Mouse (Mus musculus): ENCODE measurements around the gene Opcml. TPM values are rescaled to one million over a fixed set of nuclear protein-coding genes. Genes with fewer than 3 reads are reported as not detected.

Gene Opcml
- total and polyA plus RNA-seq, 2 experiments, result under 0.01 TPM; not detected in 1

- 81% methylated on average over 12 of the region's 12 CpGs for WGBS
Measured at GRCm38 (mm10) chr9:28139957-28140597, 349.5 kb downstream of the Opcml start.

GRCm38 (mm10) chr9:28149507-28149906, 358.9 kb downstream of the Opcml start:
- DNase-seq (ENCODE audit: extremely low read depth, low read depth, low spot score), result no peak
- TF ChIP-seq POLR2A (IDR thresholded peaks at IDR 0.05; ENCODE audit: extremely low read depth, insufficient read depth, low read length) (no peak), CTCF (IDR thresholded peaks at IDR 0.05; ENCODE audit: low read depth, low read length) (no peak)
- Histone ChIP-seq H3K79me2 (ENCODE audit: control insufficient read depth, insufficient read depth, low read length) (no peaks in the 10 kb centered on the region), H3K27ac (replicated peaks; ENCODE audit: insufficient read depth, low read depth, low read length) (no peak overlapping the region), H3K4me1 (ENCODE audit: control insufficient read depth, insufficient read depth, low read length) (no peaks in the 10 kb centered on the region), H3K36me3 (ENCODE audit: control insufficient read depth, insufficient read depth, low read length) (no peaks in the 10 kb centered on the region), H3K27me3 (ENCODE audit: control insufficient read depth, insufficient read depth, low read length) (no peaks in the 10 kb centered on the region), H3K9ac (ENCODE audit: low read depth, low read length) (no peak overlapping the region), H3K4me3 (ENCODE audit: insufficient read depth, low read depth, low read length) (no peak overlapping the region)
- 81% methylated on average over 3 of the region's 3 CpGs for WGBS

More at GRCm38 (mm10) chr9:28139957-28140597, 349.5 kb downstream of the Opcml start:
- TF ChIP-seq POLR2A (IDR thresholded peaks at IDR 0.05; ENCODE audit: extremely low read depth, insufficient read depth, low read length) (no peak), CTCF (IDR thresholded peaks at IDR 0.05; ENCODE audit: low read depth, low read length) (no peak)
- Histone ChIP-seq H3K27ac (replicated peaks; ENCODE audit: insufficient read depth, low read depth, low read length) (no peak overlapping the region), H3K4me3 (ENCODE audit: insufficient read depth, low read depth, low read length) (no peak overlapping the region), H3K4me1 (ENCODE audit: control insufficient read depth, insufficient read depth, low read length) (no peaks in the 10 kb centered on the region), H3K79me2 (ENCODE audit: control insufficient read depth, insufficient read depth, low read length) (no peaks in the 10 kb centered on the region), H3K36me3 (ENCODE audit: control insufficient read depth, insufficient read depth, low read length) (no peaks in the 10 kb centered on the region), H3K27me3 (ENCODE audit: control insufficient read depth, insufficient read depth, low read length) (no peaks in the 10 kb centered on the region), H3K9ac (ENCODE audit: low read depth, low read length) (no peak overlapping the region)
- peak; percentile 4 for DNase-seq (ENCODE audit: extremely low read depth, low read depth, low spot score)

- Histone ChIP-seq H3K9ac (ENCODE audit: low read depth, low read length) (no peak overlapping the region), H3K4me3 (ENCODE audit: insufficient read depth, low read depth, low read length) (no peak overlapping the region), H3K36me3 (ENCODE audit: control insufficient read depth, insufficient read depth, low read length) (no peaks in the 10 kb centered on the region), H3K79me2 (ENCODE audit: control insufficient read depth, insufficient read depth, low read length) (no peaks in the 10 kb centered on the region), H3K27me3 (ENCODE audit: control insufficient read depth, insufficient read depth, low read length) (no peaks in the 10 kb centered on the region), H3K27ac (replicated peaks; ENCODE audit: insufficient read depth, low read depth, low read length) (no peak overlapping the region), H3K4me1 (ENCODE audit: control insufficient read depth, insufficient read depth, low read length) (no peaks in the 10 kb centered on the region)
- no peak for TF ChIP-seq CTCF (IDR thresholded peaks at IDR 0.05; ENCODE audit: low read depth, low read length)
- TF ChIP-seq POLR2A (IDR thresholded peaks at IDR 0.05; ENCODE audit: extremely low read depth, insufficient read depth, low read length), result no peak
- 64% methylated on average over 6 of the region's 6 CpGs for WGBS
- DNase-seq (ENCODE audit: extremely low read depth, low read depth, low spot score), result no peak
Measured at GRCm38 (mm10) chr9:28153748-28154147, 363.2 kb downstream of the Opcml start.

GRCm38 (mm10) chr9:28157092-28157491, 366.5 kb downstream of the Opcml start:
- no peaks in the 10 kb centered on the region for H3K36me3 ChIP-seq (ENCODE audit: control insufficient read depth, insufficient read depth, low read length)
- H3K9ac ChIP-seq (ENCODE audit: low read depth, low read length), result no peak overlapping the region
- H3K27me3 ChIP-seq (ENCODE audit: control insufficient read depth, insufficient read depth, low read length), result no peaks in the 10 kb centered on the region
- no peak for DNase-seq (ENCODE audit: extremely low read depth, low read depth, low spot score)
- no peaks in the 10 kb centered on the region for H3K79me2 ChIP-seq (ENCODE audit: control insufficient read depth, insufficient read depth, low read length)
- no peaks in the 10 kb centered on the region for H3K4me1 ChIP-seq (ENCODE audit: control insufficient read depth, insufficient read depth, low read length)
- TF ChIP-seq CTCF (IDR thresholded peaks at IDR 0.05; ENCODE audit: low read depth, low read length), result no peak
- no peak for TF ChIP-seq POLR2A (IDR thresholded peaks at IDR 0.05; ENCODE audit: extremely low read depth, insufficient read depth, low read length)
- no peak overlapping the region for H3K4me3 ChIP-seq (ENCODE audit: insufficient read depth, low read depth, low read length)
- no peak overlapping the region for H3K27ac ChIP-seq (replicated peaks; ENCODE audit: insufficient read depth, low read depth, low read length)
- WGBS, result 64% methylated on average over 7 of the region's 7 CpGs

- WGBS, result 88% methylated on average over 1 of the region's 1 CpGs
- no peak overlapping the region for H3K9ac ChIP-seq (ENCODE audit: low read depth, low read length)
- no peaks in the 10 kb centered on the region for H3K36me3 ChIP-seq (ENCODE audit: control insufficient read depth, insufficient read depth, low read length)
- no peaks in the 10 kb centered on the region for H3K79me2 ChIP-seq (ENCODE audit: control insufficient read depth, insufficient read depth, low read length)
- no peak overlapping the region for H3K27ac ChIP-seq (replicated peaks; ENCODE audit: insufficient read depth, low read depth, low read length)
- no peak for DNase-seq (ENCODE audit: extremely low read depth, low read depth, low spot score)
- TF ChIP-seq POLR2A (IDR thresholded peaks at IDR 0.05; ENCODE audit: extremely low read depth, insufficient read depth, low read length) (no peak), CTCF (IDR thresholded peaks at IDR 0.05; ENCODE audit: low read depth, low read length) (no peak)
- no peaks in the 10 kb centered on the region for H3K27me3 ChIP-seq (ENCODE audit: control insufficient read depth, insufficient read depth, low read length)
- H3K4me3 ChIP-seq (ENCODE audit: insufficient read depth, low read depth, low read length), result no peak overlapping the region
- no peaks in the 10 kb centered on the region for H3K4me1 ChIP-seq (ENCODE audit: control insufficient read depth, insufficient read depth, low read length)
Measured at GRCm38 (mm10) chr9:28160953-28161352, 370.4 kb downstream of the Opcml start.

- TF ChIP-seq CTCF (IDR thresholded peaks at IDR 0.05; ENCODE audit: low read depth, low read length) (no peak), POLR2A (IDR thresholded peaks at IDR 0.05; ENCODE audit: extremely low read depth, insufficient read depth, low read length) (no peak)
- no peak for DNase-seq (ENCODE audit: extremely low read depth, low read depth, low spot score)
- no peaks in the 10 kb centered on the region for H3K79me2 ChIP-seq (ENCODE audit: control insufficient read depth, insufficient read depth, low read length)
- no peak overlapping the region for H3K27ac ChIP-seq (replicated peaks; ENCODE audit: insufficient read depth, low read depth, low read length)
- no peaks in the 10 kb centered on the region for H3K27me3 ChIP-seq (ENCODE audit: control insufficient read depth, insufficient read depth, low read length)
- H3K9ac ChIP-seq (ENCODE audit: low read depth, low read length), result no peak overlapping the region
- H3K4me1 ChIP-seq (ENCODE audit: control insufficient read depth, insufficient read depth, low read length), result no peaks in the 10 kb centered on the region
- H3K4me3 ChIP-seq (ENCODE audit: insufficient read depth, low read depth, low read length), result no peak overlapping the region
- no peaks in the 10 kb centered on the region for H3K36me3 ChIP-seq (ENCODE audit: control insufficient read depth, insufficient read depth, low read length)
- 57% methylated on average over 4 of the region's 4 CpGs for WGBS
Measured at GRCm38 (mm10) chr9:28163946-28164345, 373.4 kb downstream of the Opcml start.

All from liver, adult 2 months (tissue).